Mouse (Mus musculus): Measurements from ENCODE around the gene Hmgb1.

GRCm38 (mm10) chr5:149067501-149067961 is 116.8 kb downstream of the Hmgb1 start:
- TF ChIP-seq CTCF (IDR thresholded peaks at IDR 0.05; ENCODE audit: borderline replicate concordance, insufficient read depth, low read length) = no peak
- no peak for TF ChIP-seq POLR2A (IDR thresholded peaks at IDR 0.05; ENCODE audit: low read depth, low read length)
